Mouse (Mus musculus): Measurements from ENCODE around the gene Fam126b.
"Not testable (repeated sequence)": the region's sequence is repeated elsewhere in the genome, so short reads cannot be mapped to it uniquely, and the experiment has no call there.

The Fam126b gene

DNA sequence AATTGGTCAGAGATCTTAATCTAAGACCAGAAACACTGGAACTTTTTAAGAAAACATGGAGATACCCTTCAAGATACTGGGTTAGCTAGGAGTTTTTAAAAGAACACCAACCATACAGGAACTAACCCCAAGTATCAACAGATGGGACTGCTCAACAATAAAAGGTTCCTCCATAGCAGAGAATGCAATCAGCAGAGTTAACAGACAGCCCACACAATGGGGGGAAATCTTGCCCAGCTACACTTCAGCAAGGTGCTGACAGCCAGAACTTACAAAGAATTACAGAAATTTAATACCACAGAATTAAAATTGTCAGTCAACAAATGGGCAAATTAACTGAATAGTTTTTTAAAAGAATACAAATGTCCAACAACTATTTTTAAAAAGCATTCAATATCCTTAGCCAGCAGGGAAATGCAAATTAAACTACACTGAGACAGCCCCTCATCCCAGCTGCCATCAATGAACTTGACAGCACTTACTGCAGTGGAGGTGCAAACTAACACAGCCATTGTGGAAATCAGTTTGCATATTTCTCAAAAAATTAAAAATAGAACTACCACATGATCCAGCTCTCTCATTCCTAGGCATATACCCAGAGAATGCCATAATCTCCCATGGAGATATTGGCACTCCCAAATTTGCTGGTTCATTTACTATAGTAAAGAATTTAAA is 17.5 kb downstream of the Fam126b start:
- DNase-seq (ENCODE audit: low spot score), result no peak

DNA sequence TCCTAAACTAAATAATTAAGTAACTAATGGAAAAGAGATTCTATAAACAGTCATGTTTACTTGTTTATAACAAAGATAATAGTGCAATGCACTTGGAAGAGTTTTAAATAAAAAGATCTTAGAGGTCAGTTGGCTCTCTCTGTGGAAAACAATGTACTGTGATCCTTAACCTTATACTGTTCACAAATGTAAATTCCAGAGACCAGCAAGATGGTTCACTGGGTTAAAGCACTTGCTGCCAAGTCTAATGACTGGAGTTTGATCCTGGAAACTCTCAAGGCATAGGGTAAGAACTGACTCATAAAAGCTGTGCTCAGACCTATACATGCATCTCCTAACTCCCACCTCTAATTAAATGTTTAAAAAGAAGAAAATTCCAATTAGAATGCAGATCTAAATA is 19.5 kb downstream of the Fam126b start:
- no peak for DNase-seq (ENCODE audit: low spot score)

DNA sequence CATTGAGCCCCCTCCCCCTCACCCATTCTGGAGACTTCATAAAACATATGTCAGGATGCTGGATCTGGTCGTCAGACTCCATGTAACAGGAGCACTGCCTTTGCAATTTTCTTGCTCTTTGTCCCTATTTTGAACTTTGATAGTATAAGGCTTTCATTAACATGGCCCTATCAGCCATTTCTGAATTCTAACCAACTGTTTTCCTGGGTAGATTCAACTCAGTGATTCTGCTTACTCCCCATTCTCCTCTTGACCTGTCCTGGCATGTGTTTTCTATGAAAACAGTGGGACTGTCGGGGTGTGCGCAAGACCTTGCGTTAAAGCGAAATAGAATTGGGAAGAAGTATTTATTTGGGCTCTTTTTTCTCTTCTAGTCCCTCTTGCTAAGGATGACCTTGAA is 21.1 kb downstream of the Fam126b start:
- no peak for DNase-seq (ENCODE audit: low spot score)

- DNase-seq (ENCODE audit: low spot score), result no peak
Observed at GRCm38 (mm10) chr1:58562455-58562854, 23.7 kb downstream of the Fam126b start.

GRCm38 (mm10) chr1:58560370-58560769 is 25.8 kb downstream of the Fam126b start:
- DNase-seq (ENCODE audit: low spot score), result not testable (repeated sequence)

- DNase-seq (ENCODE audit: low spot score), result no peak
Observed at GRCm38 (mm10) chr1:58541386-58541785, 44.7 kb downstream of the Fam126b start.

DNA sequence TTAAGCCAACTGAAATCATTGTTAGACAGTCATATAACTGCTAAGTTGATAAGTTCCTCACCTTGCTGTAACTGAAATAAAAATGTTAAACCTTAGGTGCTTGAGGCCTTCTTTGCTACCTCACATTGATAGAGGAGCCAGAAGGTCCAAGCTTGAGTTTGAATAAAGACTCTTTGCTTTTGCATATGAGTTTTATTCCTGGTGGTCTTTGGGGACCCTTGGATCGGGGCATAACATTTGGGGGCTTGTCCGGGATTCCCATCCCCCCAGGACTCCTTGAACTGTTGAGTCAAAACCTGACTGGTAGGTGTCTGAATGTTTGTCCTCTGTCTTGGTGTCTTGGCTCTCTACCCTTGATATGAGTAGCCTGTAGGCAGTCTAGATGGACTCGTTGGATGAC is 78.9 kb downstream of the Fam126b start:
- no peak for DNase-seq (ENCODE audit: low spot score)

DNA sequence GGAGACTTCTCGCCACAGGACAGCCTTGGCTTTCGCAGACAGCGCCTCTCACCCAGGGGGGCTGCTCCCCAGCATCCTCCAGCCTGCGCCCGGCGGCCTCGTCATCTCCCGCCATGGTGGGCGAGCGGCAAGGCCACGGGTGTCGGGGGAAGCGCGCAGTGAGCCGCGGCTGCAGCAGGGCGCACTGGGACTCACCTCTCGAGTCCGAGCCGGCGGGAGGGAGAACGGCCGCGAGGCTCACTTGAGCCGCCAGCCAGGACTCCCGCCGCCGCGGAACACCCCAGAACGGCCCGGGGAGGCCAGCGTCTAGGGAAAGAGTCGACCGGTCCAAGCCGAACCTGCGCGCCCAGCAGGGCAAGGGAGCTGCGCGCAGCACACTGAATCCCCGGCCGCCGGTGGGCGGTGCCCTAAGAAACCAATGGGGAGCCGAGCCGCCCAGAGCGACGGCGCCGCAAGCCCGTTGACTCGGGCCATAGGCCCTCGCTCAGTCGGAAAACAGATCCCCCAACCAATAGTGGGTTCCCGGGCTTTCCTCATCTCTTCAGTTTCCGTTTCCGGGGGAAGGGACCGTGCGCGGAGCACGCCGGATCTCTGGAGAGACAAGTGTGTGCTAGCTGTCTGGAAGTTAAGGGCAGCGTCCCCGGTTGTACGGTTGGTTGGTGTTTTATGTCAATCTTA is 81.4 kb downstream of the Fam126b start, which contains the start of gene Orc2:
TSS of gene Orc2 (minus strand) at position 533 of the 678 bp plus-strand sequence.
- peak; percentile 84 for DNase-seq (ENCODE audit: low spot score)

GRCm38 (mm10) chr1:58503793-58504370 is 82.2 kb downstream of the Fam126b start:
- no peak for DNase-seq (ENCODE audit: low spot score)

- DNase-seq (ENCODE audit: low spot score), result no peak
Observed at GRCm38 (mm10) chr1:58503134-58503533, 83.0 kb downstream of the Fam126b start.

DNA sequence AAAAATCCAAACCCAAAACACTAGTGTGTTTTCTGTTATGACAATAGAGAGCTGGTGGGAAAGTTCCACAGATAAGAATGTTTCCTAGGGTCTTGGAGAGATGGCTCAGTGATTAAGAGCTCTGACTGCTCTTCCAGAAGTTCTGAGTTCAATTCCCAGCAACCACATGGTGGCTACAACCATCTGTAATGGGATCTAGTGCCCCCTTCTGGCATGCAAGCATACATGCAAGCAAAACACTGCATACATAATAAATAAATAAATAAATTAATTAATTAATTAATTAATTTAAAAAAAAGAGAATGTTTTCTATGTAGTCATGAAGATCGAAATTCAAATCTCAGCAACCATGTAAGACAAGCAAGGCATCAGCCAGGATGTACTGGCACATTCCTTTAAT is 87.4 kb downstream of the Fam126b start:
- no peak for DNase-seq (ENCODE audit: low spot score)

DNA sequence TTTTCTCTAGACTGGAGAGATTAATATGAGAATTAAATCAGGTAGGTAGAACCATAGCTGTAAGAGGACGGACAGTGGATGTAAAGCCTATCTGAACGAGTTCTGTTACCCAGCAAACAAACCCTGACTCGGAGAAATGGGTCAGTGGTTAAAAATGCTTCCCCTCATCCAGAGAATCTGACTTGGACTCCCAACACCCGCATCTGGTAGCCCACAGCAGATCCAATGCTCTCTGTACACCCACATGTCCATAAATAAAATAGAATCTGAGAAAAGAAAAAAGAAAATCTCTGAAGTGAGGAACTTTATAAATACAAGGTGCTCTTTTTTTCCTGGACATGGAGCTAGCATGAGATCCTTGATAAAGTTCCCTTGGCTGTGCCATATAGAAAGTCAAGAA is 88.4 kb downstream of the Fam126b start:
- no peak for DNase-seq (ENCODE audit: low spot score)

DNA sequence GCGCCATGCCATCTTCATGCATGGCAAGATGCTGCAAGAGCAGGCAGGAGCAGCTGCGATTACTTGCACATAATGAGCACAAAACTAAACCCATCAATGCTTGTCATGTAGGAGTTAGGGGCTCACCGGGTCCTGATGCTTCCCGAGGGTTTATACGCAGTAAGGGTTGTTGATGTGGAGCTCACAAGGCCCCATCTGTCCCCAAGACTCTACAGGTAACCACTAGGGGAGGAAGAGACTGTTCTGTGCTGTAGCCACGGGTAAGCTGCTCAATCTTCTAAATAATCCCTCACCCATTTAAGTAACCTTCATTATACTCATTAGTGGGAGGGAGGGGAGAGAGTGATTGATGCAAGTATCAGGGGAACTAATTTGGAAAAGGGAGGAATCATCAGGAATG is 90.5 kb downstream of the Fam126b start:
- no peak for DNase-seq (ENCODE audit: low spot score)

GRCm38 (mm10) chr1:58482647-58483046 is 103.5 kb downstream of the Fam126b start:
- no peak for DNase-seq (ENCODE audit: low spot score)

DNA sequence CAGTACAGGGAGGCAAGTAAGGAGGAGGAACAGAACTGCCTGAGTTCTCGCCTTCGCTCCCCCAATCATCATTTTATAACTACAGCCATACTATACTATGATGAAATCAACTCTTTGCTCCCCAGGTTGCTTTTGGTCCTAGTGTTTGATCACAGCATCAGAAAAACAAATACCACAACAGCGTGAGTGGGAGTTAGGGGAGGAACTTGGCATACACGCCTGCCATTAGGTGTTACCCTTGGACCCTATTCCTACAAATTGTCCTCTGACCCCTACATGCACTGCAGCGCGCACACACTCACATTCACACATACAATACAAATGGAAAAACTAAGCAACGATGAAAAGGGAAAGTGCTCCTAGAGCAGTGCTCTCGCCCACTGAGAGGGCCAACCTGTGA is 110.5 kb downstream of the Fam126b start:
- no peak for DNase-seq (ENCODE audit: low spot score)

Data from ovary, adult 18-20 months (tissue).